Mouse (Mus musculus) splenic B cell, adult 2 months (primary cell): ENCODE results near the gene Washc1.
"Not testable (repeated sequence)": the region's sequence is repeated elsewhere in the genome, so short reads cannot be mapped to it uniquely, and the experiment has no call there.

Experiments used
- DNase-seq: peaks from one replicate; pipeline ENCODE4 v3.0.0-alpha.2; 2011; ENCODE audit warnings: low read depth, low spot score
- H3K27me3 ChIP-seq: 2 replicates; pipeline ENCODE4 v1.6.1; 2012; ENCODE audit warnings: mild to moderate bottlenecking, low read length, moderate library complexity, mixed read lengths; ENCODE audit not compliant: control insufficient read depth, poor library complexity, insufficient read depth, severe bottlenecking
- H3K36me3 ChIP-seq: 2 replicates; pipeline ENCODE4 v1.6.1; 2012; ENCODE audit warnings: mild to moderate bottlenecking, low read length, moderate library complexity, mixed read lengths; ENCODE audit not compliant: control insufficient read depth, poor library complexity, insufficient read depth, severe bottlenecking

Gene Washc1

DNA sequence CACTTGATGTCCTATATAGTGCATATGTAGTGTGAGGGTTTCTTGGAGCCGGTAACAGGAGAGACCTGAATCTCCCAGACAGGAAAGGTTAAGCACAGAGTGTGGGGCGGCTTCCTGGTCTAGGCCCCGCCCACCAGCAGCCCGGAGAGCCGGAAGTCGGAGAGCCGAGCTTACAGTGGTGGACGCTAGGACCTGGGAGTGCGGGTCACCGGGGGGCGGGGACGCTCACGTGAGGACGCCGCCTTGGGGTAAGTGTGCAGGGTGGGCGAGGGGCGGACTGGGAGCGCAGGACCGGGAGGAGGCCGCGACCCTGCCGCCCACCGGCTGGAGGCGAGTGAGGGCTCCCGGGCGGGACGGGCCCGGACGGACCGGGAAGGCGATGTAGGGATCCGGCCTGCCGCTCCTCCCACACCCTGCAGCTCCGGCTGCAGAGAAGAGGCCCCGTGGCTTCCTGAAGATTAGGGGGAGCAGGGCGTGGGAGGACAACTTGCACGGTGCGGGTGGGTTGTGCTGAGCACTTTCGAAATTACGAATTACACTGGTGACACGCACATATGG is at the start of gene Washc1:
Washc1 (plus strand) TSS at position 144 of the 558 bp plus-strand sequence.
- peak; percentile 90 for DNase-seq
- peaks cover 7% of the 10 kb centered on the region; the same call in 1 of the 2 replicates for H3K36me3 ChIP-seq
- no peaks in the 10 kb centered on the region for H3K27me3 ChIP-seq

DNA sequence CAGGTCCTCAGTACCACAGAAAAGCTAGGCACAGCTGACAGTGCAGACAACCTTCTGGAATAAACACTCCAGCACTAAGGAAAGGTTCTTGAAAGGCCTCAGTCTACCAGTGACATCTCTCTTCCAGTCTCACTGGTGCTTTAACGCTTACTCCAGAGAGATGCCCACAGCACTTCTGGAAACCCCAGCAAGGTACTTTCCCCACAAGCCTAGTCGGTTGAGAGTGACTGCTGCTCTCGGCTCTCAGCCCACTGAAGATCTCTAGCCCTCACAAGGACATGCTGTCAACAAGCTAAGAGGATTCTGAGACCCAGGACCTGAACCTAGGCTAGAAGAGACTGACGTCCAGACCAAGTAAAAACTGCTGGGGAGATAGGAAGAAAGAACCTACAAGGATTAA is 46.2 kb upstream of the Washc1 start:
- no peak for DNase-seq
- Histone ChIP-seq H3K36me3 (no peaks in the 10 kb centered on the region), H3K27me3 (no peaks in the 10 kb centered on the region)

DNA sequence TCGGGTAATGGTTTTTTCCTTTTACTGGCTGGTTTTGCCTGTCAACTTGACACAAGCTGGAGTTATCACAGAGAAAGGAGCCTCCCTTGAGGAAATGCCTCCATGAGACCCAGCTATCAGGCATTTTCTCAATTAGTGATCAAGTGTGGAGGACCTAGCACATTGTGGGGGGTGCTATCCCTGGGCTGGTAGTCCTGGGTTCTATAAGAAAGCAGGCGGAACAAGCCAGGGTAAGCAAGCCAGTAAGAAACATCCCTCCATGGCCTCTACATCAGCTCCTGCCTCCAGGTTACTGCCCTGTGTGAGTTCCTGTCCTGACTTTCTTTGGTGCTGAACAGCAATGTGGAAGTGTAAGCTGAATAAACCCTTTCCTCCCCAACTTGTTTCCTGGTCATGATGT is 42.3 kb upstream of the Washc1 start:
- not testable (repeated sequence) for DNase-seq, H3K36me3 ChIP-seq, H3K27me3 ChIP-seq

DNA sequence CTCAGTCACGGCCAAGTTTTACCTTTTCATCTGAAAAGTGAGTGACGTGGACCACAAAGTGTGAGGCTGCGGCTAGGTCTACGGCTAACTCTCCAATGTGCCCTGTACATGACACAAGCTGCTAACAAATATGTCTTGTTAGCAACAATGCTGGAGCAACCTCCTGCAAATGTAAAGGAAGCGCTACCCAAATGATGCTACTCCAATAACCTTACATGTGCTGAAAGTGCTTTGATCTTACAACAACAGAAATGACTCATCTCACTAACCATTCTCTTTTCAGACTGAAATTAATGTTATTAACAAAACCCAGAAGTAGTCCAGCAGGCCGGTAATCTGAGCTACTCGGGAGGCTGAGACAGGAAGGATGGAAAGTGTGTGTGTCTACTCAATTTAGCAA is 37.4 kb upstream of the Washc1 start:
- no peaks in the 10 kb centered on the region for H3K36me3 ChIP-seq
- DNase-seq: no peak
- H3K27me3 ChIP-seq: no peaks in the 10 kb centered on the region

DNA sequence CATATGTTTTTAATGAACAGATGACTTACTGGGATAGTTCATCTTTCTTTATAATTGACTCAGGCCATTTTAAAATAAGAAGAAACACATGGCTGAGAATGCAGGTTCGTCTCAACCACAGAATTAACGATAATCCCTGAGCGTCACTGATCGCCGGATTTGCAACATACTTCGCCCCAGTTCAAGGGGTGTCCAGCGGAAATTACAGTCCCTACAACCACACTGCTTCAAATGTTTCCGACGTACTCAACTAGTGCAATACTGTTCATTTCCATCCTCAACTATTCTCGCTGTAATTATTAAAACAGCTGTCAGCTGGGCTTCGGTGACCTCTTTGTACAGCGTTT is 35.5 kb upstream of the Washc1 start:
- DNase-seq: peak; percentile 58
- Histone ChIP-seq H3K36me3 (peaks cover 2% of the 10 kb centered on the region; the same call in 1 of the 2 replicates), H3K27me3 (no peaks in the 10 kb centered on the region)

DNA sequence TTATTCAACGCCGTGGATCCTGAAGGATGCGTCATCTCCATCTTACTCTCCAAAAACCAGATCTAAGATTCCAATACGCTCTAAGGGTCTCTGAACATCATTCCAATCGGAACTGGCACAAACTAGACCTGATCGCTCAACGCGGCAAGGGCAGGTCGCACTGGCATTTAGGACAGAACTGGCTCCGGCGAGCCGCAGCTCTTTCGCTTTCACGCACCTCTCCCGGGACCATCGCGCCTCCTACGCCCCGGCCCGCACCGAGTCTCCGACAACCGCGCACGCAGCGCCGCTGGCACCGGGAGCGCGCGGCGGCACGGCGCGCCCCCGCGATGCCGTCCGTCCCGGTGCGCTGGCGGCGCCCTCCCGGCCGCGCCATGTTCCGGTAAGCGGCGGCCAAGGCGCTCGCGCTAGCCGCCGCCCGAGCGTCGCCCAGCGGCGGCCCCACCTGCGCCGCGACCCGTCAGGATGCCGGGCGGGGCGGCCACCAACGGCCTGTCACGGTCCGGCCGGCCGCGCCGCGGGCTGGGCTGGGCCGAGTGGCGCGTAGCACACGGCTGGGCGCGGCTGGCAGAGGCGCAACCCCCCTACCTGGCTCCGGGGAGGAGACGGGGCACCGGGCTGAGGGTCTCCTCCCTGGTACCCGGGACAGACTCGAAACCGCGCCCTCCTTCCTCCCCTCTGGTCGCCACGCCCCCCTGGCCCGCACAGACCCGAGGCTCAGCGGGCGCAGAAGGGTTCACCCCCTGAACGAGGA is 35.0 kb upstream of the Washc1 start:
- Histone ChIP-seq H3K27me3 (no peaks in the 10 kb centered on the region), H3K36me3 (peaks cover 3% of the 10 kb centered on the region; the same call in 1 of the 2 replicates)
- peak; percentile 64 for DNase-seq

DNA sequence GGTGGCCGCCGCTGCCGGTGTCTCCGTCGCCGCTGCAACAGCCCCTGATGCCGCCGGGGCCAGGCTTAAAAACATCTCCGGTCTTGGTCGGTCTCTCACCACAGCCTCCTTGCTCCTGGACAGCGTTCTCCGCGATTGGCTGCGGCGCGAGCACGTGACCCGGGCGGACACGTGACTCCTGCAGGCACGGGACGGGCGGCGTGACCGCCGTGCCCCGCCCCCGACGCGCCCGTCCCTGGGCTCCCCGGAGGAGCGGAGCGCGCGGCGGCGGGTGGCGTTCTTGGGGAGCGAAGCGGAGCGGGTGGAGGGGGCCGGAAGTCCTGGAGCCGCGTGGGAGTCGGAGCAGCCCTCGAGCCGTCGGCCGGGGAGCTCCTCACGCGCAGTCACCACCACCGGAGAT is 34.4 kb upstream of the Washc1 start, which contains the start of gene Ankrd12:
Ankrd12 (minus strand) TSS at position 156 of the 400 bp plus-strand sequence.
- H3K36me3 ChIP-seq: peaks cover 5% of the 10 kb centered on the region; the same call in 1 of the 2 replicates
- no peaks in the 10 kb centered on the region for H3K27me3 ChIP-seq
- DNase-seq: peak; percentile 97

DNA sequence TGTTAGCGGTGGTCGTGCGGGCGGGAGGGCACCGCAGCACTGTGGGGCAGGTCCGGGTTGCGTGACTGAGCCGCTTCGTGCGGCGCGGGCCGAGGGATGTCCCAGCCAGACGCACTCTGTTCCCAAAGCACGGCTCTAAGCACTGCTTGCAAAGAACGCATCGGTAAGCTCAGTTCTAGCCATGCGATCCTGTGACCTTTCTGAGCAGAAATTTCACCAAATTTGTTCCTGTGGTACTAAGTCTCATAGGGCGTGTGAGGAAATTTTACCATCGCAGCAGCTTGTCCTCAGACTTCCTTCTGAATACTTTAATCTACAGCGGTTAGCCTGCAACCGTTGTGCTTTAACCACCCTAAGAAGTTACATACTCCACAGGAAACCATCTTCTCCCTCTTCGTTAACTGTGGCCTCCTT is 33.9 kb upstream of the Washc1 start:
- no peak for DNase-seq
- Histone ChIP-seq H3K27me3 (no peaks in the 10 kb centered on the region), H3K36me3 (peaks cover 5% of the 10 kb centered on the region; the same call in 1 of the 2 replicates)

DNA sequence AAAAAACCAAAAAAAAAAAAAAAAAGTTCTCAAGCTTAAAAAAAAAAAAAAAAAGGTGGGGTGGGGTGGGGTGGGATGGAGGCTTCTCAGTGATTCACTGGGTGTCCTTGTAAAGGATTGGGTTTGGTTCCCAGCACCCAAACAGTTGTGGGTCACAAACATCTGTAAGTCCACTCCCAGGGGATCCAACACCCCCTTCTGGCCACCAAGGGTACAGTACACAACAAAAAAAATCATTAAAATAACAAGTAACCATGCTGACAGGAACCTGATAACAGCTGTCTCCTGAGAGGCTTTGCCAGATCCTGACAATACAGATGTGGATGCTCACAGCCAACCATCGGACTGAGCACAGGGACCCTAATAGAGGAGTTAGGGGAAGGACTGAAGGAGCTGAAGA is 26.9 kb upstream of the Washc1 start:
- no peaks in the 10 kb centered on the region for H3K27me3 ChIP-seq
- peaks cover 8% of the 10 kb centered on the region for H3K36me3 ChIP-seq
- DNase-seq: no peak

DNA sequence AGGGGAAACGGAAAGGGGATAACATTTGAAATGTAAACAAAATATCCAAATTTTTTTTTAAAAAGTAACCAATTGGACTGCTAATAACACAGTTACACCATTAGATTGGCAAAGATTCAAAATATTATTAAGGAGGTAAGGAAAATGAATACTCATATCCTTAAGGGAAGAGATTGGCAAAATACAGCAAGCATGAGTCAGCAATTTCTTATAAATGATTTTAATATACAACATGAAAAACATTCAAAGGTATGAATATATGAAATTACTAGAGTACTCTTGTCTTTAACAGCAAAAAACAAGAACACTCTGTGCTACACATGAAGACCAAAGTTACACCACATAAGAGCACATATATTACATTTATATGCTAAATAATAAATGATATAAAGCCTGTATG is 26.3 kb upstream of the Washc1 start:
- Histone ChIP-seq H3K36me3 (peaks cover 8% of the 10 kb centered on the region), H3K27me3 (no peaks in the 10 kb centered on the region)
- DNase-seq: no peak

DNA sequence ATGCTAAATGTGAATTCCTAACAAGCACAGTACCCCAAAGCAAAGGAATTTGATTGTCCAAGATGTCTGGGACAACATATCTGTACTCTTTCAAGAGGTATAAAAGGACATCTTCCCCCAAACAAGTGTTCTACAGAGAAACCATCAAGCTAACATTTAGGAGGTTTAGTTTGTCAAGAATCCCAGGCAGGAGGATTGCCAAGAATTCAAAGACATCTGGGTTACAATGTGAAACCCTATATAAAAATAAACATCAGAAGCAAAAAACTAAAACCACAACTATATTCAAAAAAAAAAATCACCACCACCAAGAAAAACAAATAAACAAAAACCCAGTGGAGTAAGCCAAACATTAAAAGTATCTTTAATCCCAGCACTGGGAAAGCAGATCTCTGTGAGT is 21.1 kb upstream of the Washc1 start:
- Histone ChIP-seq H3K27me3 (no peaks in the 10 kb centered on the region), H3K36me3 (peaks cover 3% of the 10 kb centered on the region)
- no peak for DNase-seq

DNA sequence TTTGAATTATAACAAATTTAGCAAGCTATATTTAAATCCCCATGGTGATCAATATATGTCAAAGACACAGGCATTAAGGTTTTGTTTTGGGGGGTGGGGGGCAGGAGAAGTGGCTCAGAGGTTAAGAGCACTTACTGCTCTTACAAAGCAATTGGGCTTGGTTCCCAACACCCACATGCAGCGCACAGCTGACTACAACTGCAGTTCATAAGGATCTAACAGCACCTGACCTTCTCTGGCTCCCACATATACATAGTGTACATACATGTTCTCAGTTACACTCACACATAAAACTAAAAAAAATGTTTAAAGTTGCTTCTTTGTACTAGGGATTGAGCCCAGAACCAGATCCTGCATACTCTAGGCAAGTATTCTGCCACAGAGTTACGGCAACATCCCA is 20.0 kb upstream of the Washc1 start:
- no peaks in the 10 kb centered on the region for H3K27me3 ChIP-seq
- no peak for DNase-seq
- peaks cover 2% of the 10 kb centered on the region; the same call in 1 of the 2 replicates for H3K36me3 ChIP-seq

DNA sequence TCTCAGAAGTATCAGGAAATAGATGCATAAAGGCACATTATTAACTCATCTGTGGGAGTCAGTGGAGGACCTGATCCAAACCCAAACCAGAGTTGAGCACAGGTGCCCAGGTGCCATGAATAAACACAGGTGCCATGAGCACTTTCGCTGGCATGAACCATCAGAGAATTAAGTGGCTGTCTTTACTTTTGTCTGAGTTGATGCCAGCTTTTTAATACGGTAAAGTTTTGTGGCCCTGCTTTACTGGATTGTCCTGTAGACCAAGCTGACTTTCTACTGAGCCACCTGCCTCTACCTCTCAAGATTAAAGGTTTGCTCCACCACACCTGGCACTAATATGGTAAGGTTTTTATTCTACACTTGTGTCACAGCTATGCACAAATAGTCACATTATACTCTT is 19.3 kb upstream of the Washc1 start:
- Histone ChIP-seq H3K36me3 (peaks cover 2% of the 10 kb centered on the region; the same call in 1 of the 2 replicates), H3K27me3 (no peaks in the 10 kb centered on the region)
- no peak for DNase-seq

DNA sequence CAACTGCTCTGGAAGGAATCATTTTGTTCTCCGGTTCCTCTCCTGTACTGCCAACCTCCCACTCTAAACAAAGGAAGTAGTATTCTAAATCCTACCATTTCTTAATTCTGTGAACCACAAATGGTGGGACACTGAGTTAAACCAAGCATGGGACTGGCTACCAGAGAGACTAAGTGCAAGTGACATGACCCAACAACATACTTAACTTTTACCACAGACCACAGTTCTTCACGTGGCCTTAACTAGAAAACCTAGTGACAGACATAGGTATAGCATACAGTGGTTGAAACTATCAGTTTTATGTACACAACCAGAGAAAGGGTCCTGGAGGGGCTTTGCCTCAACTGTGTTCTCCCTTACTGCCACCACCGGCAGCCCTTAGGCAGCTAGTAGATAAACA is 18.7 kb upstream of the Washc1 start:
- no peaks in the 10 kb centered on the region for H3K27me3 ChIP-seq
- peaks cover 2% of the 10 kb centered on the region; the same call in 1 of the 2 replicates for H3K36me3 ChIP-seq
- no peak for DNase-seq

DNA sequence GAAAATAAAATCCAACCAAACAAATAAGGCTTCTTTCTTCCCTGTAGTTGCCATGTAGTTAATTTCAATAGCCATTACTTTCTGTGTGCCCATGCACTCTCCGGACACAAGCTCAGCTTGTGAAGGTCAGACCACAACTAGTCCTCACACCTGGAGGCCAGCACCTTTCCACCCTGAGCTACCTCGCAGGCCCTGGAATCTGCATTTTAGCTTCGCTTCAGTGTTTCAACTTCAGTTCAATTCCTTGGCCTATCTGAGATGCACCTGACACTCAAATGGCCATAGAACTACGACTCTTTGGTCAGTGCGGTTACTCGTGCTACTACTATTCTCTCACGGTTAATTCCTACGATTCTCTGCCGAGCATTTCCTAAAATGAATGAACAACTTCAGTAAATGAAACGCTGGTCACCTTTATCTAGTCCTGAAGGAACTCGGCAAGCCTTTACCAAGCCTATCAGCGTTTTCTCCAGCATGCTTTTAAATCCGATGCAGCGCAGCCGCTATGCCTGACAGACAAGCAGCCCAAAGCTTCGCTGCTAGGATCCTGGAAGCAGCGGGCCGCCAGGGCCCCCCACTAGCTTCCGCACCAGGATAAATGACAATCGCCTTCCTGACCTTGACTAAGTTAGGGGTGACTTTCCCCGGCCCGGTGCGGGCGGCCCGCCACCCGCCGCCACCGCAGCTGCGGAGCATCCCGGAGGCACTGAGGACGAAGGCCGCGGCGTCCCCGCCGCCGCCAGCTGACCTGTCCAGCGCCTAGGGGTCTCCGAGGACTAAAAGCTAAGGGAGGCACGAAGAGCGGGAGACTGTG is 10.6 kb upstream of the Washc1 start:
- no peaks in the 10 kb centered on the region for H3K27me3 ChIP-seq
- H3K36me3 ChIP-seq: no peaks in the 10 kb centered on the region
- DNase-seq: peak; percentile 16
